ENCODE assay signal across 20 mouse cellular contexts in genomic region chr2:67901574-67901973, GRCm38 (mm10).
DNase-seq lines count a peak whose midpoint lies in the region; ATAC-seq and TF ChIP-seq lines count a peak whose summit lies in the region.
"Had no signal": no experiment of that assay in that cellular context is flagged by ENCODE, and none has a peak within 500 bp of the region (broad histone marks: within the 10 kb centered on the region; RNA-seq: fewer than 3 reads in every experiment).

No protein-coding gene starts in this region.

- no peak for TF ChIP-seq CTCF in forebrain, postnatal 0 days (IDR thresholded peaks at IDR 0.05; ENCODE audit: low read depth)
- no peak for TF ChIP-seq CTCF in hindbrain, postnatal 0 days (IDR thresholded peaks at IDR 0.05; ENCODE audit: low read depth)
- no peak for TF ChIP-seq CTCF in liver, adult 2 months (IDR thresholded peaks at IDR 0.05; ENCODE audit: low read depth, low read length)
- no peak for TF ChIP-seq CTCF in cortical plate, adult 2 months (IDR thresholded peaks at IDR 0.05; ENCODE audit: extremely low read depth, insufficient read depth, low read length)

- DNase-seq in forebrain, postnatal 0 days, result no peak
- peak; percentile 31 for DNase-seq in hindbrain, postnatal 0 days (ENCODE audit: low spot score)
- DNase-seq in liver, adult 2 months (ENCODE audit: extremely low read depth, low read depth, low spot score), result peak; percentile 14
- no peak for DNase-seq in liver
- DNase-seq: adrenal gland, adult 2 months; adrenal gland, postnatal 36 days; cerebellum, postnatal 36 days; gastrocnemius, adult 2 months; gastrocnemius, postnatal 14 days; heart, adult 11 months had no signal

- peak; percentile 56 for ATAC-seq in forebrain, postnatal 0 days
- ATAC-seq in forebrain, embryonic 12.5 days (ENCODE audit: low FRiP score), result no peak
- peak; percentile 49; the same call in 1 of the 2 replicates for ATAC-seq in hindbrain, postnatal 0 days
- no peak for ATAC-seq in hindbrain, embryonic 13.5 days (ENCODE audit: low FRiP score)
- no peak for ATAC-seq in monocyte, adult 5-6 weeks (replicated peaks; ENCODE audit: insufficient number of reproducible peaks, low FRiP score, low TSS enrichment, poor library complexity, severe bottlenecking)
- ATAC-seq: CD4-positive, CD25-positive, alpha-beta regulatory T cell, adult 4 months; forebrain, embryonic 14.5 days; intestine, embryonic 15.5 days had no signal

- TF ChIP-seq POLR2A in liver, adult 2 months (IDR thresholded peaks at IDR 0.05; ENCODE audit: extremely low read depth, insufficient read depth, low read length), result no peak
- TF ChIP-seq POLR2A in cortical plate, adult 2 months (IDR thresholded peaks at IDR 0.05; ENCODE audit: extremely low read depth, insufficient read depth, low read length), result no peak

- no peak overlapping the region for H3K9ac ChIP-seq in forebrain, postnatal 0 days
- H3K9ac ChIP-seq in forebrain, embryonic 12.5 days, result no peak overlapping the region
- H3K9ac ChIP-seq in hindbrain, postnatal 0 days (replicated peaks; ENCODE audit: low read length), result no peak overlapping the region
- H3K9ac ChIP-seq in hindbrain, embryonic 13.5 days, result no peak overlapping the region
- H3K9ac ChIP-seq in liver, adult 2 months (ENCODE audit: low read depth, low read length), result no peak overlapping the region
- H3K9ac ChIP-seq: hindbrain, embryonic 14.5 days; intestine, embryonic 15.5 days had no signal

- H3K27me3 ChIP-seq in forebrain, postnatal 0 days (ENCODE audit: insufficient read depth, low read length), result no peaks in the 10 kb centered on the region
- H3K27me3 ChIP-seq in forebrain, embryonic 12.5 days, result no peaks in the 10 kb centered on the region
- H3K27me3 ChIP-seq in hindbrain, postnatal 0 days (ENCODE audit: insufficient read depth, low read length), result no peaks in the 10 kb centered on the region
- no peaks in the 10 kb centered on the region for H3K27me3 ChIP-seq in hindbrain, embryonic 13.5 days
- H3K27me3 ChIP-seq in liver, adult 2 months (ENCODE audit: control insufficient read depth, insufficient read depth, low read length), result no peaks in the 10 kb centered on the region
- H3K27me3 ChIP-seq: intestine, embryonic 15.5 days had no signal

- WGBS in forebrain, postnatal 0 days, result 42% methylated on average over 6 of the region's 6 CpGs
- WGBS in forebrain, embryonic 12.5 days, result 63% methylated on average over 6 of the region's 6 CpGs
- 71% methylated on average over 6 of the region's 6 CpGs for WGBS in hindbrain, postnatal 0 days
- WGBS in hindbrain, embryonic 13.5 days, result 77% methylated on average over 6 of the region's 6 CpGs
- WGBS in liver, adult 2 months, result 87% methylated on average over 6 of the region's 6 CpGs

- 0 out of 2 replicates have a peak, but pooled peaks cover 3% of the 10 kb centered on the region for H3K9me3 ChIP-seq in forebrain, postnatal 0 days (ENCODE audit: low read length)
- no peaks in the 10 kb centered on the region for H3K9me3 ChIP-seq in forebrain, embryonic 12.5 days
- no peaks in the 10 kb centered on the region for H3K9me3 ChIP-seq in hindbrain, postnatal 0 days (ENCODE audit: low read length)
- no peaks in the 10 kb centered on the region for H3K9me3 ChIP-seq in hindbrain, embryonic 13.5 days
- H3K9me3 ChIP-seq: forebrain, embryonic 10.5 days; intestine, embryonic 15.5 days had no signal

- H3K27ac ChIP-seq in forebrain, postnatal 0 days (ENCODE audit: low read depth, low read length), result no peak overlapping the region
- H3K27ac ChIP-seq in forebrain, embryonic 12.5 days, result no peak overlapping the region
- H3K27ac ChIP-seq in hindbrain, postnatal 0 days, result 0 out of 2 replicates have a peak overlapping the region, but pooled peaks have one; percentile 11
- no peak overlapping the region for H3K27ac ChIP-seq in hindbrain, embryonic 13.5 days
- no peak overlapping the region for H3K27ac ChIP-seq in liver, adult 2 months (replicated peaks; ENCODE audit: insufficient read depth, low read depth, low read length)
- H3K27ac ChIP-seq in cortical plate, adult 2 months (ENCODE audit: insufficient read depth, low read length), result peak overlapping the region; percentile 71
- H3K27ac ChIP-seq: forebrain, embryonic 10.5 days; gastrocnemius, adult 2 months; hindbrain, embryonic 14.5 days; intestine, embryonic 15.5 days had no signal

- H3K4me1 ChIP-seq in forebrain, postnatal 0 days (ENCODE audit: insufficient read depth), result no peaks in the 10 kb centered on the region
- H3K4me1 ChIP-seq in forebrain, embryonic 12.5 days, result peaks cover 12% of the 10 kb centered on the region
- no peaks in the 10 kb centered on the region for H3K4me1 ChIP-seq in hindbrain, postnatal 0 days (ENCODE audit: insufficient read depth, low read length)
- H3K4me1 ChIP-seq in hindbrain, embryonic 13.5 days (replicated peaks), result no peaks in the 10 kb centered on the region
- peaks cover 8% of the 10 kb centered on the region for H3K4me1 ChIP-seq in liver, adult 2 months (ENCODE audit: control insufficient read depth, insufficient read depth, low read length)
- H3K4me1 ChIP-seq in cortical plate, adult 2 months (ENCODE audit: control insufficient read depth, insufficient read depth, low read length), result peaks cover 1% of the 10 kb centered on the region; the same call in 1 of the 2 replicates
- H3K4me1 ChIP-seq: intestine, embryonic 15.5 days had no signal

- no peak overlapping the region for H3K4me3 ChIP-seq in forebrain, postnatal 0 days (ENCODE audit: low read depth, low read length)
- no peak overlapping the region for H3K4me3 ChIP-seq in forebrain, embryonic 12.5 days (replicated peaks)
- no peak overlapping the region for H3K4me3 ChIP-seq in hindbrain, postnatal 0 days (ENCODE audit: low read length)
- no peak overlapping the region for H3K4me3 ChIP-seq in hindbrain, embryonic 13.5 days
- H3K4me3 ChIP-seq in liver, adult 2 months (ENCODE audit: insufficient read depth, low read depth, low read length), result no peak overlapping the region
- H3K4me3 ChIP-seq in cortical plate, adult 2 months (ENCODE audit: insufficient read depth, low read length), result no peak overlapping the region
- H3K4me3 ChIP-seq: forebrain, embryonic 10.5 days; gastrocnemius, adult 2 months; intestine, embryonic 15.5 days had no signal

- H3K79me2 ChIP-seq in liver, adult 2 months (ENCODE audit: control insufficient read depth, insufficient read depth, low read length), result no peaks in the 10 kb centered on the region

- H3K36me3 ChIP-seq in forebrain, postnatal 0 days (ENCODE audit: insufficient read depth), result no peaks in the 10 kb centered on the region
- H3K36me3 ChIP-seq in forebrain, embryonic 12.5 days (replicated peaks), result no peaks in the 10 kb centered on the region
- H3K36me3 ChIP-seq in hindbrain, postnatal 0 days (ENCODE audit: insufficient read depth, low read length), result no peaks in the 10 kb centered on the region
- no peaks in the 10 kb centered on the region for H3K36me3 ChIP-seq in hindbrain, embryonic 13.5 days
- H3K36me3 ChIP-seq in liver, adult 2 months (ENCODE audit: control insufficient read depth, insufficient read depth, low read length), result no peaks in the 10 kb centered on the region
- H3K36me3 ChIP-seq: forebrain, embryonic 10.5 days; intestine, embryonic 15.5 days had no signal

- no peak overlapping the region for H3K4me2 ChIP-seq in forebrain, postnatal 0 days (ENCODE audit: low read depth)
- H3K4me2 ChIP-seq in forebrain, embryonic 12.5 days, result no peak overlapping the region
- H3K4me2 ChIP-seq in hindbrain, postnatal 0 days (ENCODE audit: low read depth, low read length), result no peak overlapping the region
- no peak overlapping the region for H3K4me2 ChIP-seq in hindbrain, embryonic 13.5 days
- H3K4me2 ChIP-seq: heart, embryonic 11.5 days; hindbrain, embryonic 14.5 days; intestine, embryonic 15.5 days had no signal

Comparison
In these comparisons a context has a peak if more than half of its experiments do, and no peak if none do; other contexts are left out.
1. ATAC-seq: peak in forebrain, postnatal 0 days (single experiment) and hindbrain, postnatal 0 days (single experiment); none in forebrain, embryonic 12.5 days (single experiment), hindbrain, embryonic 13.5 days (single experiment) and monocyte, adult 5-6 weeks (single experiment).
2. DNase-seq: peak in hindbrain, postnatal 0 days (single experiment) and liver, adult 2 months (single experiment); none in forebrain, postnatal 0 days (single experiment) and liver (single experiment).
3. H3K27ac ChIP-seq: peak in hindbrain, postnatal 0 days (single experiment) and cortical plate, adult 2 months (single experiment); none in forebrain, postnatal 0 days (single experiment), forebrain, embryonic 12.5 days (single experiment), hindbrain, embryonic 13.5 days (single experiment) and liver, adult 2 months (single experiment).